Mouse (Mus musculus) liver, postnatal 0 days (tissue): Measurements from ENCODE around the gene Pcbp3.

Experiments
- CTCF ChIP-seq: sonication (generic); IDR thresholded peaks from 2 replicates; pipeline ENCODE4 v1.5.1; 2016; ENCODE audit warnings: antibody characterized with exemption, low read depth
- EP300 ChIP-seq: IDR thresholded peaks from 2 replicates; pipeline ENCODE4 v1.6.1; 2016; ENCODE audit warnings: antibody characterized with exemption, low read depth, mild to moderate bottlenecking

DNA sequence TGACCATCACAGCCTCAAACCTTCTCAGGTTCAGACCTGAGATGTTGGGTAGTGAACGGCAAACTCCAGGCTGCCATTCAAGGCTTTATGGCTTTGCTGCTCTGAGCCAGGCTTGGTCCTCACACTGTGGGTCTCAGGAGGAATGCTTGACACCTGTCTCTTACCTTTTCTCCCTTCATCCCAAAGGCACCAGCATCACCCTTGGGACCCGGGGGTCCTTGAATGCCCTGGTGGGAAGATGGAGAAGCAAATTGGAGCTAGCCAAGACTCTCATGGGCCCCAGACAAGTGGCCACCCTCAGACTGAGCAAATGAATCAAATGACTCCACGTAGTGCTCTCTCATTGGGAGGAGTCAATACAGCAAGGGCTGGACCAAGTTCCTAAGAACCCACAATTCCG is 244.1 kb downstream of the Pcbp3 start:
- TF ChIP-seq CTCF (no peak), EP300 (no peak)
